Mouse (Mus musculus) stomach, embryonic 15.5 days (tissue): Measurements from ENCODE around the gene Sike1. TPM values are rescaled to one million over a fixed set of nuclear protein-coding genes. Genes with fewer than 3 reads are reported as not detected.

Experiments used
- ATAC-seq: fragments of 200-750 bp; cut with Nextera tagmentation; 2 replicates; pipeline ENCODE4 v1.8.0; 2017; ENCODE audit warnings: low read depth, moderate number of reproducible peaks, moderate TSS enrichment; ENCODE audit not compliant: insufficient read depth, low FRiP score
- H3K27ac ChIP-seq: fragments of 300-500 bp; sonication (generic); 2 replicates; pipeline ENCODE4 v1.5.1; 2015; ENCODE audit warnings: mild to moderate bottlenecking, inconsistent platforms
- H3K27me3 ChIP-seq: fragments of 300-500 bp; sonication (generic); replicated peaks from 2 replicates; pipeline ENCODE4 v1.6.1; 2015; ENCODE audit warnings: inconsistent platforms
- H3K36me3 ChIP-seq: fragments of 300-500 bp; sonication (generic); 2 replicates; pipeline ENCODE4 v1.6.1; 2015; ENCODE audit warnings: inconsistent platforms
- H3K4me1 ChIP-seq: fragments of 300-500 bp; sonication (generic); 2 replicates; pipeline ENCODE4 v1.6.1; 2015; ENCODE audit warnings: inconsistent platforms
- H3K4me2 ChIP-seq: fragments of 300-500 bp; sonication (generic); 2 replicates; pipeline ENCODE4 v1.6.1; 2015; ENCODE audit warnings: mild to moderate bottlenecking, inconsistent platforms
- H3K4me3 ChIP-seq: fragments of 300-500 bp; sonication (generic); replicated peaks from 2 replicates; pipeline ENCODE4 v1.5.1; 2015; ENCODE audit warnings: inconsistent platforms
- H3K9ac ChIP-seq: fragments of 300-500 bp; sonication (generic); 2 replicates; pipeline ENCODE4 v1.6.1; 2015; ENCODE audit warnings: inconsistent platforms
- H3K9me3 ChIP-seq: fragments of 300-500 bp; sonication (generic); 2 replicates; pipeline ENCODE4 v1.6.1; 2016; ENCODE audit warnings: inconsistent platforms
- WGBS: fragments of 180-500 bp; shearing (Covaris S2); methylation state at CpG from one replicate; pipeline ENCODE4 v1.1.7; 2015; 5-methylcytosine and 5-hydroxymethylcytosine counted together
- polyA plus RNA-seq: library from polyadenylated mRNA; unstranded; fragments of >200 nt; fragmentation: Nextera tagmentation; extraction: Ambion mirVana; gene quantifications from 2 replicates; pipeline ENCODE4 v1.2.1, GENCODE M21; 2015

Sike1 gene
- polyA plus RNA-seq, result 50.6 and 56.0 TPM in 2 replicates

DNA sequence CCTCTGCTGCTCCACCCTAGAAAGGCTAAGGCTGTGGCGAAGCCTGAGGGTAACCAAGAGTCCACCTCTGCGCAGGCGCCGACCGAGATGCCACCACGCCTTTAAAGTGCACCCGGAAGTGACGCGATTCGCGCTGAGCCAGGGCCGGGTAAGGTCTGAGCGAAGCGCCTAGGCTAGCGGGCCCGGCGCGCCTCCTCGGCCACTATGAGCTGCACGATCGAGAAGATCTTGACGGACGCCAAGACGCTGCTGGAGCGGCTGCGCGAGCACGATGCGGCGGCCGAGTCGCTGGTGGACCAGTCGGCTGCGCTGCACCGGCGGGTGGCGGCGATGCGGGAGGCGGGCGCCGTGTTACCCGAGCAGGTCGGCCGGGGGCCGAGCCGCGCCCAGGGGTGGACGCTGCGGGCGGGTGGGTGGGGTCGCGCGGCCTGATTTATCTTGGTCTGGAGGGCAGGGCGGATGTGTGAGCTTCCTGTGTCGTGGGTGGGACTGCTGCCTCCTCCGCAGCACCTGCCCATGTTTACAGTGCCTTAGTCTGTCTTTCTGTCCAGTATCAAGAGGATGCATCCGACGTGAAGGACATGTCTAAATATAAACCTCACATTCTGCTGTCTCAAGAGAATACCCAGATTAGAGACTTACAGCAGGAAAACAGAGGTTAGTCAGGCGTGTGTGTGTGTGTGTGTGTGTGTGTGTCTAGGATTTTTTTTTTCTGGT lies at the start of gene Sike1:
Gene Sike1, plus strand, starts transcription at position 104 of the 717 bp plus-strand sequence.
- Histone ChIP-seq H3K27me3 (no peaks in the 10 kb centered on the region), H3K4me3 (peak within 1 kb of the TSS; percentile 80), H3K9me3 (no peaks in the 10 kb centered on the region), H3K27ac (peak within 1 kb of the TSS; percentile 96), H3K4me1 (0 out of 2 replicates have a peak, but pooled peaks cover 8% of the 10 kb centered on the region), H3K9ac (peak within 1 kb of the TSS; percentile 71; the same call in 1 of the 2 replicates), H3K36me3 (peaks cover 17% of the 10 kb centered on the region), H3K4me2 (peak within 1 kb of the TSS; percentile 57)
- WGBS, result under 1% methylated on average over 60 of the region's 60 CpGs
- peak; percentile 98 for ATAC-seq

DNA sequence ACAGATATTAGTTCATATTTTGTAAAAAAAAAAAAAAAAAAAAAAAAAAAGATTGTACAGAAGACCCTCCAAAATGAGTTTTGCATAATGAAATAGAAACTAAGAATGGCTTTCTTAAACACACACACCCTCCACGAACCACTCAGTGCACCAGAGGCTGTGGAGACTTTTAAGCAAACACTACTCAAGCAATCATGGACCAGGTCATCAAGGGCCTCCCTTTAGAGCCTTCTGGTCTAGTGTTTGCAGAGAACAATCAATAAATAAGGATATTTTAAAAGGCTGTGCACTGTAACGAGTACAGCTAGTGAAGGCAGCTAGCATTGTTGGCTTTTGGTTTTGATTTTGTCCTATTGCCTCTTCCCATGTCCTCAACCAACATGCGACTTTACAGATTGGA lies 49.2 kb upstream of the Sike1 start:
- Histone ChIP-seq H3K4me2 (no peak overlapping the region), H3K9me3 (no peaks in the 10 kb centered on the region), H3K27me3 (no peaks in the 10 kb centered on the region), H3K36me3 (no peaks in the 10 kb centered on the region), H3K9ac (no peak overlapping the region), H3K27ac (no peak overlapping the region), H3K4me1 (no peaks in the 10 kb centered on the region), H3K4me3 (no peak overlapping the region)
- no peak for ATAC-seq
- WGBS, result 67% methylated on average over 3 of the region's 3 CpGs

DNA sequence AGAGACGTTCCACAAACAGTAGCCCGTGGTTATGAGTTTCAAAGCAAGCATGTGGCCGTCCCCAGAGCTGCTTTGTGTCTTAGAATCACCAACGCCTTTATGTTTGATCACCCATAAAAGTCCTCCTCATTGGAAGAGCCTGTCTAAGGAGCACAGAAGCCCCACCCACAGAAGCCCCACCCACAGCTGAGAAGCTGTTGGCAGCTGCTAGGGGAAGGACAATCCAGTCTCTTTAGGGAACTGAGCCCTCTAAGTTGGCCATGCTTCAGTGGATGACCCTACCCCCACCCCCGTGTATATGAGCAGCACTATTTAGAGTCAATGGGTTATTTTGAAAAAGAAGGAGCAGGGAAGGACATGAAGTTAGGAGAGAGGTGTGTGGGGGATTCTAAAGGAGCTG lies 48.6 kb upstream of the Sike1 start:
- WGBS, result 56% methylated on average over 5 of the region's 5 CpGs
- no peaks in the 10 kb centered on the region for H3K4me1 ChIP-seq
- no peak overlapping the region for H3K4me3 ChIP-seq
- no peak for ATAC-seq
- H3K36me3 ChIP-seq, result no peaks in the 10 kb centered on the region
- no peak overlapping the region for H3K4me2 ChIP-seq
- H3K9me3 ChIP-seq, result no peaks in the 10 kb centered on the region
- H3K27ac ChIP-seq, result no peak overlapping the region
- no peaks in the 10 kb centered on the region for H3K27me3 ChIP-seq
- no peak overlapping the region for H3K9ac ChIP-seq

- H3K36me3 ChIP-seq, result no peaks in the 10 kb centered on the region
- no peaks in the 10 kb centered on the region for H3K9me3 ChIP-seq
- no peak overlapping the region for H3K4me3 ChIP-seq
- ATAC-seq, result no peak
- no peak overlapping the region for H3K27ac ChIP-seq
- H3K27me3 ChIP-seq, result no peaks in the 10 kb centered on the region
- H3K9ac ChIP-seq, result no peak overlapping the region
- WGBS, result 82% methylated on average over 12 of the region's 12 CpGs
- H3K4me2 ChIP-seq, result no peak overlapping the region
- no peaks in the 10 kb centered on the region for H3K4me1 ChIP-seq
Measured at GRCm38 (mm10) chr3:102954476-102954875, 41.0 kb upstream of the Sike1 start.

- no peak overlapping the region for H3K4me2 ChIP-seq
- ATAC-seq, result no peak
- no peak overlapping the region for H3K4me3 ChIP-seq
- no peaks in the 10 kb centered on the region for H3K27me3 ChIP-seq
- no peaks in the 10 kb centered on the region for H3K9me3 ChIP-seq
- no peak overlapping the region for H3K9ac ChIP-seq
- WGBS, result 90% methylated on average over 3 of the region's 3 CpGs
- H3K4me1 ChIP-seq, result no peaks in the 10 kb centered on the region
- H3K27ac ChIP-seq, result no peak overlapping the region
- no peaks in the 10 kb centered on the region for H3K36me3 ChIP-seq
Measured at GRCm38 (mm10) chr3:102955143-102955542, 40.4 kb upstream of the Sike1 start.

DNA sequence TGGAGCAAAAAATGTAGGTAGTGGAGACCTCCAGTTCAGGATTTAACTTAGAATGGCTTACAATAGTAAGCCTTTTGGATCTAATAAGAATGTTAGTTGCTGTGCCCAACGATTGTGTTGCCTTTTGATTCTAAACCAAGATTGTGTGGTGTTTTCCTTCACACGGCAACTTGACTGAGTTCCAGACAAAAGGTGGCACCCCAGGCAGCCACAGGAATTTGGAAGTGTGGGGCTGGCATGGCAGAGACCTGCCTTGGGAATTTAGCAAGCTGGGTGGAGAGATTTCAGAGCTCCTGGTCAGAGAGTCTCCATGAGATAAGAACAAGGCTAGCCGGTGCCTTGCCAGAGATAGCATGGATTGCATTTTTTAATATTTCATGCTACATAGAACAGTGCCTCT lies 39.9 kb upstream of the Sike1 start:
- no peak overlapping the region for H3K9ac ChIP-seq
- H3K9me3 ChIP-seq, result no peaks in the 10 kb centered on the region
- H3K36me3 ChIP-seq, result no peaks in the 10 kb centered on the region
- 56% methylated on average over 3 of the region's 3 CpGs for WGBS
- H3K27me3 ChIP-seq, result no peaks in the 10 kb centered on the region
- H3K27ac ChIP-seq, result no peak overlapping the region
- H3K4me2 ChIP-seq, result no peak overlapping the region
- H3K4me1 ChIP-seq, result no peaks in the 10 kb centered on the region
- ATAC-seq, result no peak
- no peak overlapping the region for H3K4me3 ChIP-seq

- H3K9ac ChIP-seq, result no peak within 1 kb of the TSS
- no peaks in the 10 kb centered on the region for H3K4me1 ChIP-seq
- no peaks in the 10 kb centered on the region for H3K9me3 ChIP-seq
- no peaks in the 10 kb centered on the region for H3K27me3 ChIP-seq
- ATAC-seq, result no peak
- H3K27ac ChIP-seq, result no peak within 1 kb of the TSS
- no peak within 1 kb of the TSS for H3K4me2 ChIP-seq
- 14% methylated on average over 3 of the region's 3 CpGs for WGBS
- no peak within 1 kb of the TSS for H3K4me3 ChIP-seq
- H3K36me3 ChIP-seq, result no peaks in the 10 kb centered on the region
Measured at GRCm38 (mm10) chr3:102964033-102964432, 31.5 kb upstream of the Sike1 start, which contains the start of gene Nr1h5. TSS of gene Nr1h5 (minus strand) at chr3:102964133.

DNA sequence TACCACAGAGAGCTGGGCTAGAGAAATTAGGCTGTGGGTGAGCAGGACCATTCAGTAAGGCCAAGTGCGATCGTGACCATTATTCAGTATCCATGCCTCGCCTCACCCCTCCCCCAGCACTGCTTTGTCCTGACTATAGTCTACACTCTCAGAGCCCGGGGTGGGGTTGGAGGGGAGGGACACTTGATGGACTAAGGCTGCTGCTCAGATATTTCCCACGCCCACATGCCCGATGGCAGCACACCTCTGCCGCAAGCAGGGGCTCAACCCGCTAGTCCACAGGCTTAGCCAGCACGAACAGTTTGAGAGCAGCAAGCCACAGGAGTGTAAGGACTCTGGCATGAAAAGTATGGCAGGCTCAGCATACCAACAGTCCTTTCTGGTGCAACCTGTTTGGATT lies 25.4 kb upstream of the Sike1 start:
- Histone ChIP-seq H3K9me3 (no peaks in the 10 kb centered on the region), H3K4me3 (no peak overlapping the region), H3K9ac (no peak overlapping the region), H3K27me3 (no peaks in the 10 kb centered on the region), H3K4me2 (no peak overlapping the region), H3K36me3 (no peaks in the 10 kb centered on the region), H3K4me1 (no peaks in the 10 kb centered on the region), H3K27ac (no peak overlapping the region)
- 60% methylated on average over 9 of the region's 9 CpGs for WGBS
- peak; percentile 35; the same call in 1 of the 2 replicates for ATAC-seq

DNA sequence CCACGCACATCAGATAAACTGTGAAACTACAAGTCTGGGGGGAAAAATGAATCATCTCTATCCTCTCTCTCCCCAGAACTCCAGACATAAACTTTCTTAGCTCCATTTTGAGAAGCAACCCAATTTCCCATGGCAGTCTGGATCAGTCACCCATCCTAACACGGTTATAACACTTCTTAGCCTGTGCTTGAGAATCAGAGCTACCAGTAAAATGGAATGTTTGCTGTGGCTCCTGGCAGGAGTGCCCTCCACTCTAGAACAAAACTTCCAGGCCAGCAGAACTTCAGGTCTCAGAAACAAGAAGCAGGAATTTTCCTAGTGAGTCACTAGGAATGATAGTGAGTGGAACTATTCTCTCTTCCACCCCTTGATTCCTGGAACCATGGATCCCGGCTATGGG lies 25.0 kb upstream of the Sike1 start:
- Histone ChIP-seq H3K9ac (no peak overlapping the region), H3K4me1 (no peaks in the 10 kb centered on the region), H3K36me3 (no peaks in the 10 kb centered on the region), H3K9me3 (no peaks in the 10 kb centered on the region), H3K27ac (no peak overlapping the region), H3K27me3 (no peaks in the 10 kb centered on the region), H3K4me3 (no peak overlapping the region), H3K4me2 (no peak overlapping the region)
- WGBS, result 64% methylated on average over 3 of the region's 3 CpGs
- no peak for ATAC-seq

GRCm38 (mm10) chr3:102976906-102977305 lies 18.6 kb upstream of the Sike1 start:
- 68% methylated on average over 4 of the region's 4 CpGs for WGBS

GRCm38 (mm10) chr3:102979550-102980348 lies 15.8 kb upstream of the Sike1 start:
- ATAC-seq, result no peak
- H3K27ac ChIP-seq, result no peak overlapping the region
- no peaks in the 10 kb centered on the region for H3K9me3 ChIP-seq
- no peak overlapping the region for H3K4me3 ChIP-seq
- 29% methylated on average over 10 of the region's 10 CpGs for WGBS
- H3K4me2 ChIP-seq, result no peak overlapping the region
- H3K36me3 ChIP-seq, result no peaks in the 10 kb centered on the region
- no peak overlapping the region for H3K9ac ChIP-seq
- H3K4me1 ChIP-seq, result no peaks in the 10 kb centered on the region
- no peaks in the 10 kb centered on the region for H3K27me3 ChIP-seq

More at GRCm38 (mm10) chr3:102976906-102977305, 18.6 kb upstream of the Sike1 start:
- Histone ChIP-seq H3K4me3 (no peak overlapping the region), H3K4me2 (no peak overlapping the region), H3K9ac (no peak overlapping the region), H3K27ac (no peak overlapping the region), H3K36me3 (no peaks in the 10 kb centered on the region), H3K9me3 (no peaks in the 10 kb centered on the region), H3K4me1 (no peaks in the 10 kb centered on the region), H3K27me3 (no peaks in the 10 kb centered on the region)
- no peak for ATAC-seq

GRCm38 (mm10) chr3:102980349-102980736 lies 15.2 kb upstream of the Sike1 start:
- no peaks in the 10 kb centered on the region for H3K9me3 ChIP-seq
- no peaks in the 10 kb centered on the region for H3K27me3 ChIP-seq
- no peaks in the 10 kb centered on the region for H3K4me1 ChIP-seq
- no peak for ATAC-seq
- WGBS, result 38% methylated on average over 3 of the region's 3 CpGs
- no peak overlapping the region for H3K4me2 ChIP-seq
- no peak overlapping the region for H3K27ac ChIP-seq
- H3K9ac ChIP-seq, result no peak overlapping the region
- no peaks in the 10 kb centered on the region for H3K36me3 ChIP-seq
- H3K4me3 ChIP-seq, result no peak overlapping the region
